Mouse (Mus musculus) right cerebral cortex, postnatal 4 days (tissue): ENCODE data around the gene Rras.

Source experiments
- DNase-seq: peaks from one replicate; pipeline ENCODE4 v3.0.0-alpha.2; 2022

The Rras gene

DNA sequence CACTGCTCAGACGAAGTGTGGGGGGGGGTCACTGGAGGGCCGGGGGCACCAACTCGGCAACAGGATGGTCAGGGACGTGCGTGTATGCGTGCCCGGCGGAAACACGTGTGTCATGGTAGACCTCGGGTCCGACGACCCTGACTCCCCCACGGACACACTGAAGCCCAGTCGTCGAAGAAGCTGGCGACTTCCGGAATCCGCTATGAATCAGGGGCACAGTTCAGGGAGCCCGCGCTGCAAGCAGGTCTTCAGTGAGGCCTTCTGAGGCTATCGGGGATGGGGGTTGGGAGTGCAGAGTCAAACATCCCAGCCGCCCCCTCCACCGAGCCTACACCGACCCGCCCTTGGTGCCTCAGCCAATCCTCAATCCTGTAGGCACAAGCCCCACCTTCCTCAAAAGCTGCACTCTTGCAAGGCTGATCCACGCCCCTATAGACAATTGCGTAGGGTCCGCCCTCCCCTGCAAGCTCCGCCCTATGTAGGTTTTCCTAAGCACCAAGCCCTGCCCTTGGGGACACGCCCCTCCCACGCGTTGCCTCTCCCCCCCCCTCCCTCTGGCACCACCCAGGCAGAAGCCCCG is 36.3 kb downstream of the Rras start:
- peak; percentile 82 for DNase-seq

- DNase-seq, result no peak
These were observed 38.7 kb downstream of the Rras start for GRCm38 (mm10) chr7:45056329-45056971.

- DNase-seq, result no peak
These were observed 39.2 kb downstream of the Rras start for GRCm38 (mm10) chr7:45056972-45057348.

DNA sequence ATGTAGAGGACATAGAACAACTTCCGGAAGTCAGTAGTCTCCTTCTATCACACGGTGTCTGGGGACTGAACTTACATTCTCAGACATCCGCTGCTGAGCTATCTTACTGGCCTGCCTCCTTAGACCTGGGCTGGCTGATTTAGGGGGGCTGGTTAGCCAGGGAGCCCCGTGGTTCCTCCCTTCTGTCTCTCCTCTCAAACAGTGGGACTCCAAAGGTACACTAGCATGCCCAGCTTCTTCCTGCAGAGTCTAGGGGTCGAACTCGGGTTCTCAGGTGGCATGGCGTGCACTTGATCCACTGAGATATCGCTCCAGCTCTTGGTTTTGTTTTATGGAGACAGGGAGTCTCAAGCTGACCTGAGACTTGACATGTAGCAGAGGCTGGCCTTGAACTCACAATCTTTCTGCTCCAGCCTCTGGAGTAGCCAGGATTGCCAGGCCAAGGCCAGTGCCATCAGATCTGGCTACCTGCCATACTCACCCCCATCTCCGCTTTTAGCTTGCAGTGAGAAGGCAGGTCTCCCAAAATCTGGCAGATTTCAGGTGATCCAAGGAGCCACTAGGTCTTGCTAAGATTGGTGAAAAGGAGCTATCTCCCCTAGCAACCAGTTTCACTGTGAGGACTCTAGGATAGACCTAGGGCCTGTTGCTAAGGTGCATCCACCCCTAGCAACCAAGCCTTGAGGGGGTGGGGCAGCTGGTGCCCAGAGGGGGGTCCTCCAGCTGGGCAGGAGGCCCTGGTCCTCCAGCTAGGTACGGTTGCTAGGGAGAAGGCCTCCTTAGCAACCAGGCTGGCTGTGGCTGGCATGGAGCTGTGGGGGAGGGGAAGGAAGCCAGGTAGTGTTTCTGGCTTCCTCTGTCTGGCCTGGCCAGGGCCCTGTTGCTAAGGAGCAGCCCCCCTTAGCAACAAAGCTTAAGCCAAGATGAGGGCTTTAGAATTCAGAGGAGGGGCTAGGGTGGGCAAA is 41.1 kb downstream of the Rras start:
- no peak for DNase-seq

DNA sequence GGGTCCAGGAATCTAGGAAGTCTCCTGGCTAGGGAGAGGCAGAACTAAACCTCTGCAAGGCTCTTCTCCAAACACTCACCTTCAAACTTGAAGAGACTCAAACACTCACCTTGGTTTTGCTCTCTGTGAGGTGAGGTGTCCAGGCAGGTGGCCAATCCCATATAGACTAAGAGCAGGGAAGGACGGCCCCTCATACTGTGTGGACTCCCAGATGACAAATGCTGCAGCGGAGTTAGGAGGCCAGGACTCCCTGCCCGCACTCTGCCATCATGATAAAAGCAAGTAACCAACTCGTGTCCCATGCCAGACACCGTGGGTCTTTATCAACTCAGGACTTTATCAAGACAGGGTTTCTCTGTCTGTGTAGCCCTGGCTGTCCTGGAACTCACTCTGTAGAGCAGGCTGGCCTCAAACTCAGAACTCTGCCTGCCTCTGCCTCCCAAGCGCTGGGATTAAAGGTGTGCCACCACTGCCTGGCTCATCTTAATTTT is 42.9 kb downstream of the Rras start:
- DNase-seq, result no peak

DNA sequence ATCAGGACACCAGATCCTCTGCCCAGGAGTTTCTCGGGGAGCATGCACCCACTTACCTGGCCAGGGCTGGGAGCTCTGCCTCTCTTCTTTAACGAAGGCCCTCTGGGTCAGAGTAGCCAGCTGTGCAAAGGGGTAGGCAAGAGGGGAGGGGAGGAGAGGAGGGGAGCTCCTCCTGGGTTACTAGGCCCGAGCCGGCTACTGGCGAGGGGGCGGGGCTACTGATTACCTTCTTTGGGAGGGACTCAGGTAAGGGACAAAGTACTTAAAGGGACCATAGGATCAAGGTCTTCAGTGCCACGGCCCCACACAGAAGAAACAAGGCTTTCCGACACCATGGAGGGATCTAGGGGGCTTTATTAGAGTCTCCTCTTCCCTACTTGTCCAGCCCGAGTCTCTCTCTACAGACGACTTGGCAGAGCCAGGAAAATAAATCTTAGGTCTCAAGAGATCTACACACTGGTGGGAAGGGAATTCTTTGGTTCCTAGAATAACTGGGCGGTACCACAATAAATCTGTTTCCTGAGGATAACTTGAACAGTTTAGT is 43.8 kb downstream of the Rras start:
- no peak for DNase-seq

- DNase-seq, result peak; percentile 88
These were observed 44.6 kb downstream of the Rras start, which contains the start of the genes Nosip and Prrg2 for GRCm38 (mm10) chr7:45062239-45062835. Gene Nosip, plus strand, starts transcription at chr7:45062429. Gene Prrg2, minus strand, starts transcription at chr7:45062677.

- DNase-seq, result no peak
These were observed 49.6 kb downstream of the Rras start for GRCm38 (mm10) chr7:45067190-45067999.

DNA sequence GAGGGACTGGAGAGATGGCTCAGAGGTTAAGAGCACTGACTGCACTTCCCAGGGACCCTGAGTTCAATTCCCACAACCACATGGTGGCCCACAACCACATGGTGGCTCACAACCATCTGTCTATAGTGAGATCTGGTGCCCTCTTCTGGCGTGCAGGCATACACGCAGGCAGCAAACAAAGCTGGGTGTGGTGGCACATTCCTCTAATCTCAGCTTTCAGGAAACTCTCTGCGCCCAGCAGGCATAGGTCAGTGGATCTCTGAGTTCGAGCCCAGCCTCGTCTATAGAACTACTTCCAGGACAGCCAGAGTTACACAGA is 50.2 kb downstream of the Rras start:
- DNase-seq, result no peak

GRCm38 (mm10) chr7:45069671-45070070 is 51.9 kb downstream of the Rras start:
- DNase-seq, result no peak
